Mouse (Mus musculus): ENCODE results near the gene Sucnr1.
"Not testable (repeated sequence)": the region's sequence is repeated elsewhere in the genome, so short reads cannot be mapped to it uniquely, and the experiment has no call there.

Gene Sucnr1

DNA sequence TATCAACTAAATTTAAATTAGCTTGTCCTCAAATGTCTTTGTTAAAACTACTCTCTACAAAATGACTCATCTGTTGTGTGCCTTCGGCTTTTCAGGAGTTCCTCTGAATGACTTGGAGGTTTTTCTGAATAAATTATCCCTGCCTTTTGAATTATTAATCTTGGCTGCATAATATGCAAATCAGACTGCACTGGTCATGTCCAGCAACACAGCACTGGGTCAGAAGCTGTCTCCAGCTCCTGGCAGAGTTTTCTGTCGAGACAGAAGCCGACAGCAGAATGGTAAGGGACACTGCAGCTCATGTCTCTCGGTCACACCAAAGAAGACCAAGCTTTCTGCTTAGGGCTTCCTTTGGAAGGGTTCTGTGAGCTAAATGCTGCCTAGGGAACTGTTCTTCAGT lies at the start of gene Sucnr1:
Gene Sucnr1 (plus strand): TSS at position 222 of the 400 bp plus-strand sequence.
- DNase-seq: no peak

DNA sequence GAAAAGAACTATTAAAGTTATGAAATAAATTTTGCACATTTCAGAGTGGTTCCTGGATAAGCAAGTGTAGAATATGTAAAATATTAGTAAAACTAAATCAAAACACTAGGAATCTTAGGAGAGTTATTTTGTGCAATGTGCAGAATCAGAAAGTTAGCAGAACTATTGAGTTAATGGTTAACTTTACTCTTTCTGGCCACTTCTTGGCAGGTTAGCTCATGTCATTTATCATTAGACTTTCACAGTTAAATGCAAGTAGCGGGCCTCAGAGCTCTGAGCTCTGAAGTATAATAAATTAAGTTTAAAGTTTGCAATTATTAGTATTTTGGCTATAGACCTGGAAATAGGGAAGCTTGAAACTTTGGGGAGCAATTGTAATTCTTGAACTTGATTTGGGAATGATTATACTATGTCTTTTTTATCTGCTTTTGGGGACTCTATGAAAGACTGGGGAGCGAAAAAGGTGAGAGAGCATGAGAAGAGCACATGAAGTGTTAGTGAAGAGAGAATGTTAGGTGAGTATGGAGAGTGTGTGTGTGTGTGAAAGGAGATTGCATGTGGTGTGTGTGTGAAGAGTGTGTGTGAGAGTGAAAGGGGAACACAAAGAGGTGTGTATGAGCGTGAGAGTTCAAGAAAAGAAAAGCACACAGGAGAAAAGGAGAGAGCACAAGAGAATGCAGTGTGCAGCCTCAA lies 35.3 kb upstream of the Sucnr1 start:
- no peak for DNase-seq

DNA sequence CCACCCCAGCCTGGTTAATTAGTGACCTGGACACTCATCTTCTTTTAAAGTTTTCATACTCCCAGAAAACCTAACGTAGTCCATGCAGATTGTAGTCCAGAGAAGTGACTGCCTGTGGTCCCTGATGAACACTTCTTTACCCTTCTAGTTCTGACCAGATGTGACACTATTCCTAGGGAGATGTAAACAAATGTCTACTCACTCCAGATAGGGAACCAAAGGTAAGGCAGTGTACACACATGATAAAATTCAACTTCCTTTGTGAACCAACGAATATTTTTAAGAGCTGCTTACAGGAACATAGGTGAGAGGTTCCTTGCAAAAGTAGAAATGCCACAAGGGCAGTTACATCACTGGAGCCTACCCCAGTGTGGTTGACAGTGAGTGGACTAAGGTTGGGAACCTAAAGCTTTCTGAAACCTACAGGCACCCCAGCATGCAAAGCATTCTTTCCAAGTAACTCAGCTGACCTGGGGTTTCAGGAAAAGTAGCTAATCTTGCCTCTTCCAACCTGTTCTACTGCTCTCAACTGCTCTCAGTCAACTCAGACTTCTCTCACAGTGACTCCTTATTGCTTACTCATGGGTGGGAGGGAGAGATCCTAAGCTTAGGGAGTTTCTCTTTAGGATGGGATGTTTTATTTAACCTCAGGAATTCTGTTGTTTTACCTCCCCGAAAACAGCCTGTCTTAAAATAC lies 28.3 kb upstream of the Sucnr1 start:
- no peak for DNase-seq

DNA sequence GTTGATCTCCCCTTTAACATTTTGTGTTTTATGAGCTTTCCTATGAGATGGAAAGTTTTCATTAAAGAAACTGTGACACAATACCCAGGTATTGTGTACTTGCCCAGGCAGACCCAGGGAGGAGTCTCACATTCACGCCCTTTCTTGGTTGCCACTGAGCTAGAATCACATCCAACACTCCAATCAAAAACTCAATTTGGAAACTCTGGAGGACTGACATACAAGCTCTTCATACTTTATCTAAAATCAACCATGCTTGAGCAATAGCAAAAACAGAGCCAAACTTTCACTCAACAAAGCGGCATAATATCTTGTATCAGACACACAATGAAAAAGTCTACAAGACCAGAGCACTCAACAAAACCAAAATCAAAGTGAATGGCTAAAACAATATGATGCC lies 27.7 kb upstream of the Sucnr1 start:
- no peak for DNase-seq

DNA sequence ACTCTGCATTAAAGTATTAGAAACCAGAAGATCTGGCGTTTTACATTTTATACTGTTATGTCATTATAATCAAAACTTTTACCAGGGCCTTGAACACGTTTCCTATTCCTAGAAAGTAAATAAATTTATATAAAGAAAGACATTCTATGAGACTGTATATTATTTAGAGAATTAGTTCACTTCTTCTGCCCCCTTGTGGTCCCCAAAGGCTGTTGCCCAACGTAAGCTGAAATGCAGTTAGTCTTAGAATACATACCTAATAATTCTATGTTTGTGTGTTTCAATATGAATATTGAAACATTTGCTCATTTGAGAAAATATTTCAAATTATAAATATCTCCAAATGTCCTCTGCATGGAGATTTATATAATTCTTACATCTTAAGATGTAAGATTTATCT lies 25.2 kb upstream of the Sucnr1 start:
- DNase-seq: no peak

DNA sequence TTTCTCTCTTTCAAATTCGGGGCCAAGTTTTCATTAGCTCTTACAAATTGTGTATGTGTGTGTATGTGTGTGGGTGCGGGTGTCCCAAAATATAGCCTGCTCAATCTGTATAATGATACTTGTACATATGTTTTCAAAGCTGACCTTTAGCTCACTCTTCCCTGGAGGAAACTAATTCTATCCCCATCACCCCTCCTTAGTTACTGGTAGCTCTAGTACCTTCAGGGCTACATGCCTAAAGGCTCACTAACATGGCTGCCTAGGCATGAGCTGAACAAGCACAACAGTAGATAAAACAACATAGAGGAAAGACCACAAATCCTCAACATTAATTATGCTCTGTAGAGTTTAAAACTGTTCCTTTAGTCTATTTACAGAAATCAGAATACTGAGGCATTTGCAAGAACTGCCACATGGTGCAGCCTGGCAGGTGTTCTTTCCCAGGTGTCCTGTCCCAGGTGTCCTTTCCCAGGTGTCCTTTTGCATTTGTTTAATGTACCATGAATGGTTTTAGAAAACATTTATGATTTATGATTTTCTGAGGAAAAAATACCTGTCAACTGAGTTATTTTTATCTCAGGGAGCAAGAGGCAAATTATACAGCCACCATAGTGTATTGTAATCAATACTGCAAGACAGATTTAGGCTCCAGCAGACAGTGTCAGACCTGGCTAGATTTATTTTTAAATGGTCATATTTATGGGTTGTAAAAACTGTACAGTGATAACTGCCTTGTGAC lies 24.4 kb upstream of the Sucnr1 start:
- no peak for DNase-seq

DNA sequence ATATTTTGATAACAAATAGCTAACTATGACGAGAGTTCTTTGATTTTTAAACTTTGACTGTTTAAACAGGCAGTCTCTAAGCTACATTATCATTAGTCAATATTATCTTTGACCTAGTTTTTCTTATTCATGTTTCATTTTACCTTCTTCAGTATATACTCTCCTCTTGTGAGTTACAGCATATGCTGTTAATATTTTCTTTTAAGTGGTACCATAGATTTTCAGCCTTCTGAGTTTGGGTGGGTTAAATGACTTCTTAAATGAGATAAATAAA lies 23.9 kb upstream of the Sucnr1 start:
- DNase-seq: no peak

DNA sequence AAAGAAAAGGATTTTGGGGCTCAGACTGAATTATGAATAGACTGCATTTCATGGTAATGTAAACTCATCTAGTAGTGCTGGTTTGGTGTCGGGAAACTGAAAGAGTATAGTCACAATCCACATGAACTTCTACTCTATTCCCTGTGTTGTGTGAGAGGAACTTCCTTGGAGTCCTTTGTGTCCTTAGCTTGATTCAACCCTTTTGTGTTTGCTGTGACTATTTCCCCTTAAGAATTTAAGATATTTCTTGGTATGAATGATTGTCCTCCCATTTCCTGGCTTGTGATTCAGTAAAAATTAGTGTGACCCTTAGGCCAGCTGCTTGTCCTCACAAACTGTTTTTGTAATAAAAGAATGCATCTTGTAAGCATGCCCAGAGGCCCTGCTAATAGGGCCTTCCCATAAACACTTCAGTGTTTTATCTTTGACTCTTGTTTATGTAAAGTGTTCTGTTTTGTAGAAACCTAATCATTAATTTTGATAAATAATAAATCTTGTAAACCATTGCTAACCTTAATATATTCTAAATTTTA lies 2.7 kb upstream of the Sucnr1 start:
- no peak for DNase-seq

DNA sequence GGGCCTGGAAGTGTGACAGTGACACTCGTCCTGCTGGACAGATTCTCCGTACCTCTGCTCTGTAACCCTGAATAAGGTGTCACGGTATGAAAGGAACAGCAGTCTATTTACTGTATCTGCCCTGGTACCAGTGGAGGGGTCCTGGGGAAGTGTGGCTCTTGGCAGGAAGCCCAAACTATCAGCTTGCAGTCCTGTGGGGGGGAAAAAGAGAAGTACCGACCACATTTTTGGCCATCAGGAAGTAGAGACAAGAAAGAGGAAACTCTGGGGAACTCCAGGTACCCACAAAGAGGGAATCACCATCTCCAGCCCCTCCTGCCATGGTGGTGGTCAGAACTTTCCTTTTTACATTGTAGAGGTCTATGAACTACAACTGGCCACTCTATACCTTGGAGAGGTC lies 1.1 kb upstream of the Sucnr1 start:
- no peak for DNase-seq

DNA sequence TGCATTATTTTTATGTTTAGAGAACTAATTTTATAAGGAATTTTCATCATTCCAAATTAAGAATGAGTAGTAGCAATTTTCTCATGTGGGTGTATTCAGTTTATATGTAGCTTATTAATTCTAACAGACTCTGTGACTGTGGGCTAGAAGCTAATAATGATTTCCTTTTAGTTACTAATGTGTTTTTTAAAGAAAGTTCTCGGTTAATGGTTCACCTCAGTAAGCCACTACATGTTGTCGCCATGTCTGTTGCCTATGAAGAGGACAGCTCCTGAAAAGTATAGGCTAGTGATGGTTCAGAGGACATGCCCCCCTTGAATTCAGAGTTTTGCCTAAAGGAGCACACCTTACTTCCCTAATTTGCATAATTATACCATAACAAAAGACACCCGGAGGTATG lies 1.1 kb downstream of the Sucnr1 start:
- DNase-seq: no peak

DNA sequence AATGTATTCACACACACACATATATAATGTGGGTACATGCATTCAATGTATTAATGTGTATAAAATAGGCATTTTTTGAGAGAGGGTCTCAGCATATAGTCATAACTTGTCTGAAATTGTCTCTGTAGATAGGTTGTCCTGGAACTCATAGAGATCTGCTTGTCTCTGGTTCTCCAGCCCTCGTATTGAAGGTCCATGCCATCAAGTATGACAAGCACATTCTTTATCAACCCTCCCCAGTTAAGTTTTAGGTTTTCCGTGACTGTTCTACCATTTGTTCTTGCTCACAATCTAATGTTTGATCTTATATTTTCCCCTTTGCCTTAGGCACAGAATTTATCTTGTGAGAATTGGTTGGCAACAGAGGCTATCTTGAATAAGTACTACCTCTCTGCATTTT lies 4.1 kb downstream of the Sucnr1 start:
- no peak for DNase-seq

DNA sequence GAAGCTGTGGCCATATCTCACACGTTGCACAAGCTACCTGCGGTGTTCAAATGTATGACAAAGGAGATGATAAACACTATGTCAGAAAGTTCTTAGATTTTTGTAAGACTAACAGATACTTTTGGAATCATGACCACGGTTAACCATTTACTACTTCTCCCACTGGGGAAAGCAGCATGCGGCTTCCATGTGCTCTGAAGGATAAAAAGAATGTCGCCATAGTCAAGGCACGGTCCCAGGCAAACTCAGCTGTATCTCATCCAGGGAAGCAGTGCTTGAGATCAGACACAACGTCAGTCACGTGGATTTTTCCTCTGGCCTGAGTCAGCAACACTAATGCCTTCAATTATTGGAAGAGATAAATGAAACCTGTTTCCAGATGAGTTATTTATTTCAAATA lies 9.7 kb downstream of the Sucnr1 start:
- DNase-seq: no peak

DNA sequence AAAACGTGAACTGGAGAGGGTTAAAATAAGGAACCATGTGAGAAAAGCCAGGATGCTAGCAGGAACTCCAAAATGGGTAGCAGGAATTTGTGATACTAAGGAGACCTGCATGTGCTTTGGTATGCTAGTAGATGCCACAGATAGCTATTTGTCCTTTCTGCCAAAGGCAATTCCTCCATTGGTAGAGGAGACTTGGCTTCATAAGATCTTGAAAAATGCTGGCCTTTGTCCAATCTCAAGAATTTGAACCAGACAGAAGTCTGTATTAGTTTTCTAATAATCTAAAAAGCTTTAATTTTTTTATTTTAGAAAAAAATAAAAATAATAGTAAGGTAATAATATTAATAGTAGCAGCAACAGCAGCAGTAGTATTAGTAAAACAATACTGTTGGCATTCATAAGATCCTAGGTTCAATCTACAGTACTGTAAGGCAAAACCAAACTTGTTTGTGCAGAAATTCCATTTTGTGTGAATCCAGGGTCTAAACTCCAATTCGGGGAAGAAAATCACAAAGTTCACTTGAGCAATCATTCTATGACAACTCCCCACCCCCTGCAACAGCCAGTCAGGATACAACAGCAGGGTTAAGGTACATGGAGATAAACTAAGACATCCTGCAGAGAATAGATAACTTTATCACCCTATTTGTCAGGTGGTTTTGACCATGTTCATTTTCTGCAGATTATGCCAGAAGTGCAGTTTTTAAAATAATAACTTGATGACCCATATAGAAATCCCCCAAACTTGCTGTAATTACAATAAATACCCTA lies 12.9 kb downstream of the Sucnr1 start:
- no peak for DNase-seq

DNA sequence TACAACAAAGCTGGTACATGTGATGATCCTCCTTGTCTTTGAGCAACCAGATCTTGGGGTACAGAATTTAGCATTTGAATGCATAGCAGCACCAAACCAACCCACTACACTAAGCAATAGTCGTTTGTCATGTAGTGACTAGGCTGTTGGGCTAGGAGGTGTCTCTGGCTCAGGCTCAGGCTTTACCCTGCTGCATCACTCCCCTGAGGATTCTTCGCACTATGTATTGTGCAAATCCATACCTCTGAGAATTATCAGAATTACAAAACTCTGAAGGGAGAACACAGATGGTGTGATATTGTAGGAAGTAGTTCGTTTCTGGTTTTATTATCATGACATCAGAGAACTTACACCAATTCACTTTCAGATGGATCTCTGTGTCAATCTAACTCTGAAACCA lies 15.3 kb downstream of the Sucnr1 start:
- DNase-seq: no peak

DNA sequence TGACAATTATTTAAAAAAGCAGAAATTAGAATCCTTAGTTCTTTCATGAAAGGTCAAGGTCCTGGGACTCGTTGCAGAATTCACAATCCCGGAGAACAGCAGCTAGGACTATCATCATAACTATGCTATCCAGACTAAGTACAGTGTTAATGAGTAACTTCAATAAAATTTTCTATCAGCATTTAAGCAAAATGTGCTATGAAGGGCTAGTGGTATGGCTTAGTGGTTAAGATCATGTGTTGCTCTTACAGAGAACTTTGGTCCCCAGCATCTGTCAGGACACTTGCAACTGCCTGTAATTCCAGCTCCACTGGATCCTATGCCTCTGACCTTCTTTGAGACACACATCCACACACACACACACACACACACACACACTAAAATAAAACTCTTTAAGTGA lies 15.8 kb downstream of the Sucnr1 start:
- no peak for DNase-seq

DNA sequence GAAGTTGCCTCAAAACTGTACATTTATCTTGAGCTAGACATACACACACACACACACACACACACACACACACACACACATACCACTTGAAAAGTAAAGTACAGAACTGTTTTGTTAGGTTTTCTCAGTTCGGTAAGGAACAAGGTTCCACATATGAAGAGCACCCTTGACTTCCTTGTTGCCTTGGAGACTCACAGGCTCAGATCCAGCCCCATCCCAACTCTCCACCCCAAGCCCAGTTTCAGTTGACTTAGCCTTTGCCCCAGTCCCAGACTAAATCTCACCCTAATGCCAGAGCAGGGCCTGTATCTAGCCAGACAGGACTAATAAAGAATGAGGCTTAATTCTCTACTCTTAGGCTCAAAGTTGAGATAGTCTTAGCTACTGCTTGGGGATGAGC lies 16.9 kb downstream of the Sucnr1 start:
- no peak for DNase-seq

DNA sequence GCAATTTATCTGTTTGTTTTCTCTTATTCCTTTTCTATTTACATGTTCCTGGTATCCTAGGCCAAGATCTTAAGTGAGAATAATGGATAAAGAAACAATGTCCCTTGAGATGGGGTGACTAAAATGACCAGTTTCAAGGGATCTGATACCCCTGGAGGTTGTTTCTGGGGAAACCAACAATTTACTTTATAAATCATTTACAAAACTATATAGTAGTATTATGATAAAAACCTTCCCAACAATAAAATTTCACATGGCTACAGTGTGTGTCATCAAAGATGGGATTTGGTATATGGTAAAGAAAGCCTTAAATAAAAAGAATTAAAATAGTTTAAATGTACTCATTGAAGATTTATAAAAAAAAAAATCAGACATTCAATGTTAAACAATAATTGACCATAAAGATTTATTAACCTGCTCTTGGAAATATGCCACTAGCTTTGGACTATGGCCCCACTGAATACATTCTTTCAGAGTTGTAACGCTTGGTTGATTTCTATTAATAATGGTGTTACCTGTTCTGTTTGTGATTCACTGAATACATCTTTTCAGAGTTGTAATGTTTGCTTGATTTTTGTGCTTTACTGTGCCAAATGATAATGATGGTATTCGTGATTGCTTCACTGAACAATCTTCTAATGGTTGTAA lies 22.9 kb downstream of the Sucnr1 start:
- DNase-seq: no peak

DNA sequence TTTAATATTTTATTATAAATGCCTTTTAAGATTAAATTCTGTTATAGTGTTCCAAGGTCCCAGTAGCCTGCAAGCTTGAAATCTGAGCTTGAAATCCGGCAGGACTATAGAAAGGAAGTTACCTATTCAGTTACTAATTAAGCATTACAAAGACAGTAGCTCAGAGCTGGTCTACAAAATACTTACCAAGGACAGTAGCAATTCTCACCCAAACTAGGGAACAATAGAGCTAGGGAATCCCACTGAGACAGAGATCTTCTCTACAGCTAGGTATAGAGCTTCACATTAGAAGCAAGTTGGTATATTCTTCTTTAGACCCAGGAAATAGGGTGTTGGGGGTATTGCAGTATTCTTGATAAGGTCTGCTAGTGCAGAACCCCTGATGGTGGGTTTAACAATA lies 24.8 kb downstream of the Sucnr1 start:
- DNase-seq: not testable (repeated sequence)

DNA sequence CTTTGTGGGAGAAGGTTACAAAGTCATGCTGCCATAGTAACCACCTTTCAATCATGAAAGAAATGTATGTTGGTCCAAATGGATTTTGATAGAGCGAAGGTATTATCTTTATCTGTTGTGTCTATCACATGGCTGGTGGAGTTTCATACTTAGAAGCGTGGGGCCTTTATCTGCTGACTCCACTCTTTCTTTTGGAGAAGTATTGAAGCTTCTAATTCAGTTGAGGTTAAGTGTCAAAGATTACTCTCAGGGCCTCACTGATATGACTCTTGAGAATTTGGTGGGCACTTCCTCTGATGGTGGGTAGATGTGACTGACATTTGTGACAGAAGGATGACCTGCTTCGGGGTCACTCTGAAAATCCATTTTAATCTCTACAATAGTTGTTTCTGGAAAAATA lies 26.1 kb downstream of the Sucnr1 start:
- DNase-seq: no peak

DNA sequence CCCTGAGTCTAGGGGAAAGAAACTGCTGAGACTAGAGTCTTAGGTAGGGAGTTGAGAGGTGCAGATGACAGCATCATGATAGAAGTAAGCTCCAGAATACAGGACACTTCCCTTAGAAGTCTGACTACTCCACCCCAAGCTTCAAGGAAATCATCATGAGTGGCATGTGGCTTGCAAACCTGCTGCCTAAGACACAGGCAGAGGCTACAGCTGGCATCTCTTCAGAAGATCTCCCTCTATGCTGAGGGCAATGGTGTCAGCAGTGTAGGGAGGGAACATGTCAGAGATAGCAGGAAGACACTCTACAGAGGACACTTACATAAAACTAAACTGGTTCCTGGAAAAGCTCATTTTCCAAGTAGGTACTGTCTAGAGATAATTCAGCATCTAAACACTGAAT lies 27.1 kb downstream of the Sucnr1 start:
- no peak for DNase-seq

DNA sequence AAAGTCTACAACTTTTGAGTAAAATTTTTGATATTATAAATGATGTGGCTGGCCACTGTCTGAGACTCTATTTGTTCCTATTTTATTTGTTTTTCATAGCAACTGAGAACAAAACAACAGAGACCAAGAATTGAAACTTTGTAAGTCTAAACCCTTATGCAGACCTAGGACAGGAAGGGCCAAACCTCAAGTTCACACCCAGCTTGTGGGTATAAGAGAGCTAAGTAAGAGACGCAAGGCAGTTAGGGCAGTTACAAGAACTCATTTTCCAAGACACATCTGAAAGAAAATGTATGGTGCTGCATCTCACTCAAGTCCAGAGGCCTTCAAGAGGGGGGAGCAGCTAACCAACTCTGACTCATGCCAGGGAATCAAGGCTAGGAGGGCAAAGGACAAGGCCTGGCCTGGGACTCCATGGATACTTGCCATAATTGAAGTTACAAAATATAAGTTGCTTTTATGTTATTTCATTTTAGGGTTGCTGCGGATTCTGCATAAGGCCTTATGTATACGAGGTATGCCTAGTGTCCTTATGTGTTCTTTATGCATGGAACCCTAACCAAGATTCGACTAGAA lies 29.6 kb downstream of the Sucnr1 start:
- no peak for DNase-seq

DNA sequence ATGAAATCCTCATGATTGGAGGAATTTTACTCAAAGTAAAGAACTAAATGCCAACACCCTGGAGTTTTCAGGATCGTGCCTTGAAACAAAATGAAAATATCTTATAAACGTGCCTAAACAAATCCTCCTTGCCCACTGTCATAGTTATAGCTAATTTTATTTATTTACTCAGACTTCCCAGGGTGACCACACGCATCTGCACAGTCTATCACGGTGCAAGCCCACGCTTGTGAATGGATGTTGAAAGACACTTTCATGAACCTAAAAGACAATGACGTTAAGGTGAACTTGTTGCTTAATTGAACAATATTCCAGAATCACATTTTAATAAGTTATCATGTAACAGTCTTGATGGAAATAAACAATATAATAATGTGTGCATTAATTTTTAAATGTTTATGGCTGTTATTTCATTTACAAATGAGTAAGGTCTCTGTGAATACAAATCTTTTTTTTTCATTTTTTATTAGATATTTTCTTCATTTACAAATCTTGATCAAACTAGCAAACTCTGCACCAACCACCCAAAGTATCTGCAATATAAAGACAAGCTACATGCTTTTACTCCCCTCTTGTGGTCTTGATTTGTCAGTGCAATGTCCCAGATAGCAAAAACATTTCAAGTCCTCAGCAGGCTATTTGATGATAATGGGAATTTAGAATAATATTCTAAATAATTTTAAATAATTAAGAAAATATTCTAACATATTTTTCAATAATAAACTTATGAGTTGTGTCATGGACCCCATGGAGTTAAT lies 30.4 kb downstream of the Sucnr1 start:
- no peak for DNase-seq

Data from thymus, postnatal 36 days (tissue).